Mouse (Mus musculus): ENCODE measurements around the gene Katnb1. TPM values are rescaled to one million over a fixed set of nuclear protein-coding genes. Genes with fewer than 3 reads are reported as not detected.
A peak's percentile ranks its signal among the peaks of the same experiment; 100 is the strongest.

Katnb1 gene
- polyA plus RNA-seq, 1 experiment from 2014 or later, result 4.7 TPM

- DNase-seq (no peak), ATAC-seq (no peak)
- 43% methylated on average over 3 of the region's 3 CpGs for WGBS (ENCODE audit: insufficient replicate concordance)
These were observed 54.3 kb downstream of the Katnb1 start for GRCm38 (mm10) chr8:95135242-95135641.

DNA sequence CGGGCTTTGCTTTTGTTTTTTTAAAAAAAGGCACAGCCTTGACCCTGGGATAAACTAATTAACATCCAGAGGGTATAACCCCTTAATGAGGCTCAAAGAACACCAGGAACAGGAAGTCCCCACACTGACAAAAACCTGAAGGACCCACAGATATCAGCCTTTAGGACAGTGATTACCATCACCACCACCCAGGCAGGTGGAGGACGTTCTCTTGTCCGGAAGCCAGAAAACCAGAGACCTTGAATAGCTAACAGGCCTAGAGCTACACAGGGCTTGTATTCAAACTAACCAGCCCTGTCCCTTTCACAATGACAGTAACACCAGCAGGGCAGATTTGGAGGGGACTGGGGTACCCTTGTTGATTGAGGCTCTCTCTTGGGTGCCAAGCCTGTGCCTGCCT, 55.2 kb downstream of the Katnb1 start:
- no peak overlapping the region for H3K4me3 ChIP-seq (ENCODE audit: low read depth, low read length)
- no peaks in the 10 kb centered on the region for H3K36me3 ChIP-seq (replicated peaks; ENCODE audit: insufficient read depth, low read length)
- no peak for DNase-seq
- H3K27me3 ChIP-seq (ENCODE audit: insufficient read depth, low read length), result peaks cover 8% of the 10 kb centered on the region; the same call in 1 of the 2 replicates
- H3K9ac ChIP-seq (replicated peaks), result no peak overlapping the region
- TF ChIP-seq EP300 (IDR thresholded peaks at IDR 0.05; ENCODE audit: low read depth), result no peak
- no peak for TF ChIP-seq CTCF (IDR thresholded peaks at IDR 0.05; ENCODE audit: low read depth)
- H3K4me2 ChIP-seq (ENCODE audit: low read depth, low read length), result peak overlapping the region; percentile 67; the same call in 1 of the 2 replicates
- H3K4me1 ChIP-seq (ENCODE audit: insufficient read depth), result peaks cover 21% of the 10 kb centered on the region
- ATAC-seq, result no peak
- H3K9me3 ChIP-seq (ENCODE audit: low read length), result no peaks in the 10 kb centered on the region
- no peak overlapping the region for H3K27ac ChIP-seq (ENCODE audit: low read depth)
- WGBS (ENCODE audit: insufficient replicate concordance), result 62% methylated on average over 3 of the region's 3 CpGs

More at GRCm38 (mm10) chr8:95135242-95135641, 54.3 kb downstream of the Katnb1 start:
- no peak overlapping the region for H3K9ac ChIP-seq (replicated peaks)
- H3K4me2 ChIP-seq (ENCODE audit: low read depth, low read length), result no peak overlapping the region
- TF ChIP-seq CTCF (IDR thresholded peaks at IDR 0.05; ENCODE audit: low read depth), result peak; percentile 29; the same call in 1 of the 2 replicates
- no peak for TF ChIP-seq EP300 (IDR thresholded peaks at IDR 0.05; ENCODE audit: low read depth)
- peaks cover 8% of the 10 kb centered on the region; the same call in 1 of the 2 replicates for H3K27me3 ChIP-seq (ENCODE audit: insufficient read depth, low read length)
- peaks cover 12% of the 10 kb centered on the region for H3K4me1 ChIP-seq (ENCODE audit: insufficient read depth)
- H3K9me3 ChIP-seq (ENCODE audit: low read length), result no peaks in the 10 kb centered on the region
- H3K36me3 ChIP-seq (replicated peaks; ENCODE audit: insufficient read depth, low read length), result no peaks in the 10 kb centered on the region
- no peak overlapping the region for H3K4me3 ChIP-seq (ENCODE audit: low read depth, low read length)
- no peak overlapping the region for H3K27ac ChIP-seq (ENCODE audit: low read depth)

GRCm38 (mm10) chr8:95137201-95137600, 56.2 kb downstream of the Katnb1 start:
- H3K27me3 ChIP-seq (ENCODE audit: insufficient read depth, low read length), result peaks cover 8% of the 10 kb centered on the region; the same call in 1 of the 2 replicates
- H3K4me2 ChIP-seq (ENCODE audit: low read depth, low read length), result peak overlapping the region; percentile 67
- peak overlapping the region; percentile 57 for H3K9ac ChIP-seq (replicated peaks)
- peak overlapping the region; percentile 76 for H3K27ac ChIP-seq (ENCODE audit: low read depth)
- H3K9me3 ChIP-seq (ENCODE audit: low read length), result no peaks in the 10 kb centered on the region
- peak overlapping the region; percentile 46 for H3K4me3 ChIP-seq (ENCODE audit: low read depth, low read length)
- no peaks in the 10 kb centered on the region for H3K36me3 ChIP-seq (replicated peaks; ENCODE audit: insufficient read depth, low read length)
- DNase-seq (no peak), ATAC-seq (0 out of 2 replicates have a peak, but pooled peaks have one; percentile 9)
- peaks cover 21% of the 10 kb centered on the region for H3K4me1 ChIP-seq (ENCODE audit: insufficient read depth)
- TF ChIP-seq CTCF (IDR thresholded peaks at IDR 0.05; ENCODE audit: low read depth), result no peak
- TF ChIP-seq EP300 (IDR thresholded peaks at IDR 0.05; ENCODE audit: low read depth), result no peak
- WGBS (ENCODE audit: insufficient replicate concordance), result 48% methylated on average over 12 of the region's 12 CpGs

- Histone ChIP-seq H3K36me3 (replicated peaks; ENCODE audit: insufficient read depth, low read length) (no peaks in the 10 kb centered on the region), H3K27me3 (ENCODE audit: insufficient read depth, low read length) (peaks cover 10% of the 10 kb centered on the region; the same call in 1 of the 2 replicates), H3K9ac (replicated peaks) (peak overlapping the region; percentile 57; the same call in 1 of the 2 replicates), H3K4me3 (ENCODE audit: low read depth, low read length) (peak overlapping the region; percentile 46), H3K4me1 (ENCODE audit: insufficient read depth) (peaks cover 24% of the 10 kb centered on the region), H3K27ac (ENCODE audit: low read depth) (peak overlapping the region; percentile 76), H3K9me3 (ENCODE audit: low read length) (no peaks in the 10 kb centered on the region), H3K4me2 (ENCODE audit: low read depth, low read length) (peak overlapping the region; percentile 67)
- WGBS (ENCODE audit: insufficient replicate concordance), result 12% methylated on average over 28 of the region's 28 CpGs
- DNase-seq (peak; percentile 65), ATAC-seq (peak; percentile 81)
- no peak for TF ChIP-seq CTCF (IDR thresholded peaks at IDR 0.05; ENCODE audit: low read depth)
- TF ChIP-seq EP300 (IDR thresholded peaks at IDR 0.05; ENCODE audit: low read depth), result no peak
These were observed 56.7 kb downstream of the Katnb1 start for GRCm38 (mm10) chr8:95137641-95138098.

DNA sequence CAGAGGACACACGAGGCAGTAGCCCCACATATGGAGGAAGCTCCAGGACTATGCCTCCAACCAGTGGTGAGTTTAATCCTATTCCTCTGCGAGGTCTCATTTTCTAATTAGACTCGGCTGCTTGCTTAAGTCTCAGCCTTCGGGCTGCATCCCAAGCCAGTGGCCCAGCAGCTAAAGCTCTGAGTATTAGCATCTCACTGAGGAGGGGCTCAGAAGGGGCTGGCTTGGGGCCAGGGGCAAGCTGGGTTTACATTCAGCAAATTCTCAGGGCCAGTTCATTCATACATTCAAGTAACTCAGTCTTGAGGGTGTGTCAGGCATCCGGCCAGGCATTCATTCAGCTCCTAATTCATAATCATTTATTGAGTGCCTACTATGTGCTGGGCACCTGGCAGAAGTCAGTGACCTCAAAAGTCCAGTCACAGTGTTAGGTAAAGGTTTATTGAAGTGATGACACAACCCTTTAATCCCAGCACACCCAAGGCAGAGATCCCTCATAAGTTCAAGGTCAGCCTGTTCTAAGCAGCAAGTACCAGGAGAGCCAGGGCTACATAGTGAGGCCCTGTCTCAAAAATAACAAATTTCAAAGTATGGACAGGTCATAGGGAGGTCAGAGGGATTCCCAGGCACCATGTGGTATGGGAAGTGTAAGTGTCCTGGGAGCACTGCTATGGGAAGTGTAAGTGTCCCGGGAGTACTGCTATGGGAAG, 57.5 kb downstream of the Katnb1 start:
- ATAC-seq (no peak), DNase-seq (no peak)
- 37% methylated on average over 6 of the region's 6 CpGs for WGBS (ENCODE audit: insufficient replicate concordance)
- H3K9me3 ChIP-seq (ENCODE audit: low read length), result no peaks in the 10 kb centered on the region
- peaks cover 30% of the 10 kb centered on the region for H3K4me1 ChIP-seq (ENCODE audit: insufficient read depth)
- peaks cover 11% of the 10 kb centered on the region; the same call in 1 of the 2 replicates for H3K27me3 ChIP-seq (ENCODE audit: insufficient read depth, low read length)
- H3K9ac ChIP-seq (replicated peaks), result 0 out of 2 replicates have a peak overlapping the region, but pooled peaks have one; percentile 38
- peak overlapping the region; percentile 46 for H3K4me3 ChIP-seq (ENCODE audit: low read depth, low read length)
- no peaks in the 10 kb centered on the region for H3K36me3 ChIP-seq (replicated peaks; ENCODE audit: insufficient read depth, low read length)
- TF ChIP-seq CTCF (IDR thresholded peaks at IDR 0.05; ENCODE audit: low read depth), result no peak
- TF ChIP-seq EP300 (IDR thresholded peaks at IDR 0.05; ENCODE audit: low read depth), result no peak
- peak overlapping the region; percentile 67 for H3K4me2 ChIP-seq (ENCODE audit: low read depth, low read length)
- H3K27ac ChIP-seq (ENCODE audit: low read depth), result peak overlapping the region; percentile 76

GRCm38 (mm10) chr8:95139051-95139365, 58.0 kb downstream of the Katnb1 start:
- H3K36me3 ChIP-seq (replicated peaks; ENCODE audit: insufficient read depth, low read length), result no peaks in the 10 kb centered on the region
- H3K9ac ChIP-seq (replicated peaks), result no peak overlapping the region
- no peak overlapping the region for H3K4me3 ChIP-seq (ENCODE audit: low read depth, low read length)
- DNase-seq (no peak), ATAC-seq (no peak)
- WGBS (ENCODE audit: insufficient replicate concordance), result 33% methylated on average over 1 of the region's 1 CpGs
- H3K27me3 ChIP-seq (ENCODE audit: insufficient read depth, low read length), result peaks cover 11% of the 10 kb centered on the region; the same call in 1 of the 2 replicates
- H3K4me2 ChIP-seq (ENCODE audit: low read depth, low read length), result no peak overlapping the region
- H3K4me1 ChIP-seq (ENCODE audit: insufficient read depth), result peaks cover 30% of the 10 kb centered on the region
- no peak overlapping the region for H3K27ac ChIP-seq (ENCODE audit: low read depth)
- no peaks in the 10 kb centered on the region for H3K9me3 ChIP-seq (ENCODE audit: low read length)
- TF ChIP-seq EP300 (IDR thresholded peaks at IDR 0.05; ENCODE audit: low read depth), result no peak
- no peak for TF ChIP-seq CTCF (IDR thresholded peaks at IDR 0.05; ENCODE audit: low read depth)

Measured in liver, postnatal 0 days (tissue).